Mouse (Mus musculus): ENCODE measurements at regions not wholly inside any gene's neighbourhood (a gene's known extent, or its start where the extent isn't known, plus 50 kb on each side); places are given as distances from the start of the nearest gene placed in this dataset.
"Not testable (repeated sequence)": the region's sequence is repeated elsewhere in the genome, so short reads cannot be mapped to it uniquely, and the experiment has no call there.

- no peak for ATAC-seq (ENCODE audit: insufficient number of reproducible peaks, low FRiP score)
- Histone ChIP-seq H3K36me3 (no peaks in the 10 kb centered on the region), H3K9ac (no peak overlapping the region), H3K4me3 (no peak overlapping the region), H3K9me3 (replicated peaks) (no peaks in the 10 kb centered on the region), H3K27me3 (replicated peaks) (no peaks in the 10 kb centered on the region), H3K27ac (ENCODE audit: poor library complexity, severe bottlenecking) (no peak overlapping the region), H3K4me1 (replicated peaks) (no peaks in the 10 kb centered on the region), H3K4me2 (no peak overlapping the region)
- 44% methylated on average over 5 of the region's 5 CpGs for WGBS
These were observed 206.1 kb upstream of the Zfp770 start for GRCm38 (mm10) chr2:114407408-114407807.

- Histone ChIP-seq H3K27me3 (replicated peaks) (no peaks in the 10 kb centered on the region), H3K4me2 (no peak overlapping the region), H3K4me1 (replicated peaks) (no peaks in the 10 kb centered on the region), H3K9ac (no peak overlapping the region), H3K27ac (ENCODE audit: poor library complexity, severe bottlenecking) (no peak overlapping the region), H3K9me3 (replicated peaks) (no peaks in the 10 kb centered on the region), H3K4me3 (no peak overlapping the region), H3K36me3 (no peaks in the 10 kb centered on the region)
- 41% methylated on average over 3 of the region's 3 CpGs for WGBS
- no peak for ATAC-seq (ENCODE audit: insufficient number of reproducible peaks, low FRiP score)
These were observed 183.3 kb upstream of the Zfp770 start for GRCm38 (mm10) chr2:114384566-114384965.

- no peak overlapping the region for H3K4me3 ChIP-seq
- H3K9ac ChIP-seq: no peak overlapping the region
- no peaks in the 10 kb centered on the region for H3K9me3 ChIP-seq (replicated peaks)
- H3K36me3 ChIP-seq: no peaks in the 10 kb centered on the region
- no peak overlapping the region for H3K27ac ChIP-seq (ENCODE audit: poor library complexity, severe bottlenecking)
- WGBS: 59% methylated on average over 1 of the region's 1 CpGs
- H3K4me2 ChIP-seq: no peak overlapping the region
- no peaks in the 10 kb centered on the region for H3K27me3 ChIP-seq (replicated peaks)
- H3K4me1 ChIP-seq (replicated peaks): no peaks in the 10 kb centered on the region
- no peak for ATAC-seq (ENCODE audit: insufficient number of reproducible peaks, low FRiP score)
These were observed 177.7 kb upstream of the Zfp770 start for GRCm38 (mm10) chr2:114378844-114379533.

GRCm38 (mm10) chr2:114373476-114373875, 172.2 kb upstream of the Zfp770 start:
- H3K9ac ChIP-seq: no peak overlapping the region
- no peak overlapping the region for H3K27ac ChIP-seq (ENCODE audit: poor library complexity, severe bottlenecking)
- no peaks in the 10 kb centered on the region for H3K27me3 ChIP-seq (replicated peaks)
- 55% methylated on average over 7 of the region's 7 CpGs for WGBS
- peaks cover 4% of the 10 kb centered on the region; the same call in 1 of the 2 replicates for H3K4me1 ChIP-seq (replicated peaks)
- no peak overlapping the region for H3K4me3 ChIP-seq
- H3K4me2 ChIP-seq: peak overlapping the region; percentile 36
- ATAC-seq (ENCODE audit: insufficient number of reproducible peaks, low FRiP score): no peak
- no peaks in the 10 kb centered on the region for H3K36me3 ChIP-seq
- H3K9me3 ChIP-seq (replicated peaks): no peaks in the 10 kb centered on the region

- H3K36me3 ChIP-seq; H3K4me1 ChIP-seq (replicated peaks); H3K9me3 ChIP-seq (replicated peaks); ATAC-seq (ENCODE audit: insufficient number of reproducible peaks, low FRiP score); H3K9ac ChIP-seq; H3K4me3 ChIP-seq; H3K27ac ChIP-seq (ENCODE audit: poor library complexity, severe bottlenecking); H3K27me3 ChIP-seq (replicated peaks); H3K4me2 ChIP-seq: not testable (repeated sequence)
- 76% methylated on average over 11 of the region's 11 CpGs for WGBS
These were observed 152.6 kb upstream of the Zfp770 start for GRCm38 (mm10) chr2:114353876-114354275.

GRCm38 (mm10) chr2:114340578-114341293, 139.5 kb upstream of the Zfp770 start:
- H3K27ac ChIP-seq (ENCODE audit: poor library complexity, severe bottlenecking): no peak overlapping the region
- H3K4me2 ChIP-seq: no peak overlapping the region
- no peaks in the 10 kb centered on the region for H3K9me3 ChIP-seq (replicated peaks)
- H3K27me3 ChIP-seq (replicated peaks): no peaks in the 10 kb centered on the region
- WGBS: 82% methylated on average over 9 of the region's 9 CpGs
- H3K4me3 ChIP-seq: no peak overlapping the region
- no peaks in the 10 kb centered on the region for H3K4me1 ChIP-seq (replicated peaks)
- H3K36me3 ChIP-seq: no peaks in the 10 kb centered on the region
- no peak for ATAC-seq (ENCODE audit: insufficient number of reproducible peaks, low FRiP score)
- no peak overlapping the region for H3K9ac ChIP-seq

GRCm38 (mm10) chr2:114301746-114302145, 100.5 kb upstream of the Zfp770 start:
- 70% methylated on average over 3 of the region's 3 CpGs for WGBS

GRCm38 (mm10) chr2:114295110-114295509, 93.8 kb upstream of the Zfp770 start:
- H3K4me2 ChIP-seq: no peak overlapping the region
- H3K27me3 ChIP-seq (replicated peaks): no peaks in the 10 kb centered on the region
- H3K9ac ChIP-seq: no peak overlapping the region
- H3K9me3 ChIP-seq (replicated peaks): no peaks in the 10 kb centered on the region
- H3K4me3 ChIP-seq: no peak overlapping the region
- WGBS: 40% methylated on average over 1 of the region's 1 CpGs
- H3K36me3 ChIP-seq: no peaks in the 10 kb centered on the region
- no peak overlapping the region for H3K27ac ChIP-seq (ENCODE audit: poor library complexity, severe bottlenecking)
- ATAC-seq (ENCODE audit: insufficient number of reproducible peaks, low FRiP score): no peak
- H3K4me1 ChIP-seq (replicated peaks): no peaks in the 10 kb centered on the region

More at GRCm38 (mm10) chr2:114301746-114302145, 100.5 kb upstream of the Zfp770 start:
- no peak for ATAC-seq (ENCODE audit: insufficient number of reproducible peaks, low FRiP score)
- Histone ChIP-seq H3K36me3 (no peaks in the 10 kb centered on the region), H3K9me3 (replicated peaks) (no peaks in the 10 kb centered on the region), H3K27me3 (replicated peaks) (no peaks in the 10 kb centered on the region), H3K4me3 (no peak overlapping the region), H3K4me1 (replicated peaks) (no peaks in the 10 kb centered on the region), H3K27ac (ENCODE audit: poor library complexity, severe bottlenecking) (no peak overlapping the region), H3K9ac (no peak overlapping the region), H3K4me2 (no peak overlapping the region)

GRCm38 (mm10) chr2:114291387-114291786, 90.1 kb upstream of the Zfp770 start:
- Histone ChIP-seq H3K27ac (ENCODE audit: poor library complexity, severe bottlenecking) (no peak overlapping the region), H3K27me3 (replicated peaks) (no peaks in the 10 kb centered on the region), H3K9me3 (replicated peaks) (no peaks in the 10 kb centered on the region), H3K36me3 (no peaks in the 10 kb centered on the region), H3K9ac (no peak overlapping the region), H3K4me1 (replicated peaks) (peaks cover 2% of the 10 kb centered on the region; the same call in 1 of the 2 replicates), H3K4me3 (no peak overlapping the region), H3K4me2 (no peak overlapping the region)
- WGBS: 75% methylated on average over 5 of the region's 5 CpGs
- ATAC-seq (ENCODE audit: insufficient number of reproducible peaks, low FRiP score): no peak

- Histone ChIP-seq H3K9ac (no peak overlapping the region), H3K27ac (ENCODE audit: poor library complexity, severe bottlenecking) (no peak overlapping the region), H3K4me3 (no peak overlapping the region), H3K27me3 (replicated peaks) (no peaks in the 10 kb centered on the region), H3K9me3 (replicated peaks) (no peaks in the 10 kb centered on the region), H3K4me1 (replicated peaks) (no peaks in the 10 kb centered on the region), H3K4me2 (no peak overlapping the region), H3K36me3 (no peaks in the 10 kb centered on the region)
- no peak for ATAC-seq (ENCODE audit: insufficient number of reproducible peaks, low FRiP score)
These were observed 74.3 kb upstream of the Zfp770 start for GRCm38 (mm10) chr2:114275536-114275935.

GRCm38 (mm10) chr2:114260397-114261071, 59.3 kb upstream of the Zfp770 start:
- no peak overlapping the region for H3K4me3 ChIP-seq
- H3K9me3 ChIP-seq (replicated peaks): no peaks in the 10 kb centered on the region
- ATAC-seq (ENCODE audit: insufficient number of reproducible peaks, low FRiP score): no peak
- WGBS: 28% methylated on average over 8 of the region's 8 CpGs
- peak overlapping the region; percentile 6; the same call in 1 of the 2 replicates for H3K4me2 ChIP-seq
- H3K27me3 ChIP-seq (replicated peaks): no peaks in the 10 kb centered on the region
- H3K27ac ChIP-seq (ENCODE audit: poor library complexity, severe bottlenecking): no peak overlapping the region
- no peaks in the 10 kb centered on the region for H3K4me1 ChIP-seq (replicated peaks)
- peak overlapping the region; percentile 6; the same call in 1 of the 2 replicates for H3K9ac ChIP-seq
- H3K36me3 ChIP-seq: no peaks in the 10 kb centered on the region
